Mouse (Mus musculus) neural tube, embryonic 11.5 days (tissue): ENCODE data around the gene Mcoln3. TPM values are rescaled to one million over a fixed set of nuclear protein-coding genes. Genes with fewer than 3 reads are reported as not detected.

Source experiments
- ATAC-seq: fragments of 200-750 bp; cut with Nextera tagmentation; 2 replicates; pipeline ENCODE4 v1.8.0; 2017; ENCODE audit warnings: moderate number of reproducible peaks, mild to moderate bottlenecking, moderate TSS enrichment, moderate library complexity; ENCODE audit not compliant: insufficient read depth, low FRiP score, low TSS enrichment
- DNase-seq: peaks from one replicate; pipeline ENCODE4 v3.0.0-alpha.2; 2015; ENCODE audit warnings: low spot score
- H3K27ac ChIP-seq: fragments of 300-500 bp; sonication (generic); 2 replicates; pipeline ENCODE4 v1.5.1; 2014; ENCODE audit warnings: low read depth, mild to moderate bottlenecking, low read length
- H3K27me3 ChIP-seq: fragments of 300-500 bp; sonication (generic); 2 replicates; pipeline ENCODE4 v1.6.1; 2014; ENCODE audit warnings: mild to moderate bottlenecking, low read length, mixed read lengths; ENCODE audit not compliant: control insufficient read depth, insufficient read depth
- H3K36me3 ChIP-seq: fragments of 300-500 bp; sonication (generic); 2 replicates; pipeline ENCODE4 v1.6.1; 2014; ENCODE audit warnings: mild to moderate bottlenecking, low read length, moderate library complexity, mixed read lengths; ENCODE audit not compliant: control insufficient read depth, insufficient read depth
- H3K4me1 ChIP-seq: fragments of 300-500 bp; sonication (generic); 2 replicates; pipeline ENCODE4 v1.6.1; 2014; ENCODE audit warnings: low read length, mixed read lengths; ENCODE audit not compliant: control insufficient read depth, insufficient read depth
- H3K4me2 ChIP-seq: fragments of 300-500 bp; sonication (generic); 2 replicates; pipeline ENCODE4 v1.6.1; 2014; ENCODE audit warnings: low read depth, mild to moderate bottlenecking, moderate library complexity
- H3K4me3 ChIP-seq: fragments of 300-500 bp; sonication (generic); 2 replicates; pipeline ENCODE4 v1.5.1; 2014; ENCODE audit warnings: low read depth, low read length
- H3K9ac ChIP-seq: fragments of 300-500 bp; sonication (generic); 2 replicates; pipeline ENCODE4 v1.6.1; 2014; ENCODE audit warnings: mild to moderate bottlenecking, low read length
- H3K9me3 ChIP-seq: fragments of 300-500 bp; sonication (generic); 2 replicates; pipeline ENCODE4 v1.6.1; 2016; ENCODE audit warnings: low read length; ENCODE audit not compliant: control insufficient read depth
- WGBS: fragments of 180-500 bp; shearing (Covaris S2); extraction: QIAGEN DNeasy Blood & Tissue Kit; methylation state at CpG from one replicate; pipeline ENCODE4 v1.1.7; 2014; 5-methylcytosine and 5-hydroxymethylcytosine counted together
- polyA plus RNA-seq: library from polyadenylated mRNA; unstranded; fragments of >200 nt; fragmentation: Nextera tagmentation; extraction: Ambion mirVana; gene quantifications from 2 replicates; pipeline ENCODE4 v1.2.1, GENCODE M21; 2014

Mcoln3 gene
- polyA plus RNA-seq, 1 experiment from 2014 or later, result 4.1 TPM

DNA sequence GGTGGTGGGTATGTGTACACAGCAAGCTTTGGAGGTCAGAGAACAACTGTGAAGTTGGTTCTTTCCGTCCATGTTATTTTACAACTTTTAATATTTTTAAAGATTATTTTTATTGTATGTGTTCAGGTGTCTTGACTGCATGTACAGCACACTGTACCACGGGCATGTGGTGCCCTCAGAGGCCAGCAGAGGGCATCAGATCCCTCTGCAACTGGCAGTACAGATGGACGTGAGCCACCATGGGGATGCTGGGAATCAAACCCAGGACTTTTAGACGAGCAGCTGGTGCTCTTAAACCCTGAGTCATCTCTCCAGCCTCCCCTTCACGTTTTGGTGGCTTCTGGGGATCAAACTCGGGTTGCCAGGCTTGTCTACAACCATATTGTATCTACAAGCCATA lies 15.2 kb upstream of the Mcoln3 start:
- 60% methylated on average over 6 of the region's 6 CpGs for WGBS
- DNase-seq, result no peak
- Histone ChIP-seq H3K4me2 (no peak overlapping the region), H3K4me3 (no peak overlapping the region), H3K4me1 (no peaks in the 10 kb centered on the region), H3K27ac (no peak overlapping the region), H3K9me3 (no peaks in the 10 kb centered on the region), H3K9ac (no peak overlapping the region), H3K27me3 (no peaks in the 10 kb centered on the region), H3K36me3 (no peaks in the 10 kb centered on the region)
- no peak for ATAC-seq

DNA sequence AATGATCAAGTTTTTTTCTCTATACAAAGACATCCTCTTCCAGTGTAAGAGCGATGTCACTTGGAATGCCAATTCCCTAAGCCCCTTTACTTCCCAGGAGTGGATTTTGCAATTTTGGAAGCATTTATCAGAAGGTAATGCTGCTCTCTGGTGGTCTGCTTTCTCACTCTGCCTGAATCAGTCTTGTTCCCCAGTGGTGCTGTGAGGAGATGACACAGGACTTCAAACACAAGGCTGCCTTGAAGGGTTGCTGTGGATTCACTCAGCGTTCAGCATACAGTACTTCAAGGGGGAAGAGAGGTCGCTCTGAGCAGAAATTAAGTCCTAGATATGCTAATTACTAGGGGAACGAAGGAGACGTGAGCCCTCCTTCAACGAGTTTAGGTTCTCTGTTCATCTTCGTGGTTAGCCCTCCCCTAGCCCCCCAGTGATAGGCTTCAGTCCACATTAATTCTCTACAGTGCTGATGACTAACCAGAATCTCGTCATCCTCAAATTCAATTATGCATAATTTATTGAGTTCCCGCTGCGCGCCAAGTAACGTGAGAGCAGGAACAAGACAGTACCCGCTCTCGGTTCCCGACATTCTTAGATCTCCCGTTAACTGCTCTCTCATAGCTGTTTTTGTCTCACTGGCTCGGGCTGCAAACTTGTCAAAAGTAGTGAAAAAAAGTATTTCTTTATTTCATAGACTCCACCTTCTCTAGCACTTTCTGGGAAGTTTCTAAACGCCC lies 10.0 kb upstream of the Mcoln3 start:
- peak overlapping the region; percentile 72 for H3K4me2 ChIP-seq

GRCm38 (mm10) chr3:146107921-146108571 lies 9.2 kb upstream of the Mcoln3 start, which contains the start of gene Wdr63:
TSS of gene Wdr63 (minus strand) at chr3:146108130.
- Histone ChIP-seq H3K4me3 (peak within 1 kb of the TSS; percentile 38), H3K27ac (no peak within 1 kb of the TSS), H3K4me2 (peak within 1 kb of the TSS; percentile 72), H3K9ac (0 out of 2 replicates have a peak within 1 kb of the TSS, but pooled peaks have one; percentile 24), H3K36me3 (no peaks in the 10 kb centered on the region), H3K9me3 (no peaks in the 10 kb centered on the region), H3K4me1 (no peaks in the 10 kb centered on the region), H3K27me3 (no peaks in the 10 kb centered on the region)
- 15% methylated on average over 18 of the region's 18 CpGs for whole genome bisulfite sequencing
- peak; percentile 98 for ATAC-seq
- peak; percentile 61 for DNase-seq

More for the DNA sequence above, 10.0 kb upstream of the Mcoln3 start:
- no peaks in the 10 kb centered on the region for H3K27me3 ChIP-seq
- H3K4me3 ChIP-seq, result peak overlapping the region; percentile 38
- 6% methylated on average over 18 of the region's 18 CpGs for WGBS
- DNase-seq, result peak; percentile 44
- no peaks in the 10 kb centered on the region for H3K4me1 ChIP-seq
- H3K36me3 ChIP-seq, result no peaks in the 10 kb centered on the region
- H3K27ac ChIP-seq, result no peak overlapping the region
- ATAC-seq, result peak; percentile 58
- H3K9ac ChIP-seq, result 0 out of 2 replicates have a peak overlapping the region, but pooled peaks have one; percentile 24
- no peaks in the 10 kb centered on the region for H3K9me3 ChIP-seq

- no peaks in the 10 kb centered on the region for H3K4me1 ChIP-seq
- H3K27ac ChIP-seq, result no peak overlapping the region
- no peak overlapping the region for H3K4me3 ChIP-seq
- DNase-seq, result no peak
- 65% methylated on average over 2 of the region's 2 CpGs for WGBS
- H3K9ac ChIP-seq, result no peak overlapping the region
- no peaks in the 10 kb centered on the region for H3K9me3 ChIP-seq
- no peaks in the 10 kb centered on the region for H3K36me3 ChIP-seq
- no peaks in the 10 kb centered on the region for H3K27me3 ChIP-seq
- no peak for ATAC-seq
- H3K4me2 ChIP-seq, result no peak overlapping the region
Observed at GRCm38 (mm10) chr3:146108945-146109344, 8.3 kb upstream of the Mcoln3 start.

DNA sequence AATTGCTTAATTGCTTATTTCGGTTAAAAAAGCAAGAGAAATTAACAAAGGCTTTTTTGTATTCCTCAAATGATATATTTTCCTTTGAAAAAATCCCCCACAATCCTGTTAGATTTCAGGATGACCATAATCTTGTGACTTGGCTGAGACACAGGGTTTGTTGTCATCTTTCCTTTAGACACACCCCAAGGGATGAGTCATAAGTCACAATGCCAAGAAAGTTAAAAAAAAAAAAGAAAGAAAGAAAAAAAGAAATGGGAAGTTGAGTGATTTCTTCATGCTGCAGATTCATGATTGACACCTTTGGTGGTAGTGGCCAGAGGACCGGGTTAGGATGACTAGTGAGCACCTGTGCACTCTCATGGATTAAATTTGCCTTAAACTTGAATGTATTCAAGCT lies 6.9 kb upstream of the Mcoln3 start:
- Histone ChIP-seq H3K4me2 (no peak overlapping the region), H3K36me3 (no peaks in the 10 kb centered on the region), H3K4me1 (no peaks in the 10 kb centered on the region), H3K27me3 (no peaks in the 10 kb centered on the region), H3K4me3 (no peak overlapping the region), H3K9me3 (no peaks in the 10 kb centered on the region), H3K27ac (no peak overlapping the region), H3K9ac (no peak overlapping the region)
- 79% methylated on average over 2 of the region's 2 CpGs for WGBS
- ATAC-seq (no peak), DNase-seq (no peak)

DNA sequence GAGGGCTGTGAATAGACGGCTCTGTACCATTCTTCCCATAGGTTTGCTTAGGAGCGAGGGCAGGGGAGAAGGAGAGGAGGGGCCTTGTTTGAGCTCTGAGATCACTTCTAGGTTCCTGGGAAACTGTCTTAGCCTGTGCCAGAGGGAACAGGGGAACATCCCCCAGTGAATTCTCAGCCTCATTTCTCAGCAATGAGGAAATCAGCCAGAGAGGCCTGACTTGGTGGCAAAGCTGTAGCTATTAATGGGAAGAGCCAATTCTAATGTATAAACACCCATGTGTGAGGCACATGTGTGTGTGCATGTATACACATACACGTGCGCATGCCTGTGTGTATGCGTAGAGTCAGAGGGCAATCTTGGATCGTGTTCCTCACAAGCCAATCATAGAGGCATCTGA lies 6.3 kb upstream of the Mcoln3 start:
- WGBS, result 83% methylated on average over 6 of the region's 6 CpGs
- no peaks in the 10 kb centered on the region for H3K27me3 ChIP-seq
- H3K27ac ChIP-seq, result no peak overlapping the region
- H3K9me3 ChIP-seq, result no peaks in the 10 kb centered on the region
- H3K36me3 ChIP-seq, result no peaks in the 10 kb centered on the region
- no peaks in the 10 kb centered on the region for H3K4me1 ChIP-seq
- no peak overlapping the region for H3K4me3 ChIP-seq
- no peak for DNase-seq
- no peak for ATAC-seq
- H3K4me2 ChIP-seq, result no peak overlapping the region
- H3K9ac ChIP-seq, result no peak overlapping the region

DNA sequence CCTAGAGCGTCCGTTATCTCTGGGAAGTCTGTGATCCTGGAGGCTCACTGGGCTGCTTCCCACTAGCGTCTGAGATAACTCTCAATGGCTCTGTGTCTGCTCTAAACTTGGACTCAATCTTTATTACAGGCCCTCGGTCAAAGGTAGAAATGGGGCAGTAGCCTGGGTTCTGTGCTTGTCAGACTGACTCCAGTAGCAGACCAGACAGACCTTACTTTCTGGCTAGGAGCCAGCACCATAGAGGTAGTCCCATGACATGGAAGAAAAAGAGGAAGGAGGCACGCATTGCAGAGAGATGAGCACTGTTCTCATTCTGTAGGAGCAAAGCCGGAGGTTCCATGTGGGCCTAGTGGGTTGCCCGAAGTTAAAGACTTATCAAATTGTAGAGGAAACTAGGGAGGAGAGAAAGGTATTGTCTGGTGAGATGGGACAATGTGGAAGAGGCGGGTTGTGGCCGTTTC lies 777 bp downstream of the Mcoln3 start:
- Histone ChIP-seq H3K27me3 (peaks cover 6% of the 10 kb centered on the region; the same call in 1 of the 2 replicates), H3K9me3 (no peaks in the 10 kb centered on the region), H3K27ac (no peak overlapping the region), H3K4me1 (no peaks in the 10 kb centered on the region), H3K36me3 (no peaks in the 10 kb centered on the region), H3K4me2 (no peak overlapping the region), H3K4me3 (no peak overlapping the region), H3K9ac (no peak overlapping the region)
- ATAC-seq (no peak), DNase-seq (no peak)
- 57% methylated on average over 9 of the region's 9 CpGs for WGBS

GRCm38 (mm10) chr3:146121310-146122124 lies 4.3 kb downstream of the Mcoln3 start:
- H3K4me2 ChIP-seq, result peak overlapping the region; percentile 41
- H3K4me3 ChIP-seq, result peak overlapping the region; percentile 24
- H3K9ac ChIP-seq, result peak overlapping the region; percentile 54
- peaks cover 6% of the 10 kb centered on the region; the same call in 1 of the 2 replicates for H3K27me3 ChIP-seq
- 9% methylated on average over 25 of the region's 25 CpGs for WGBS
- H3K9me3 ChIP-seq, result no peaks in the 10 kb centered on the region
- no peaks in the 10 kb centered on the region for H3K36me3 ChIP-seq
- no peak overlapping the region for H3K27ac ChIP-seq
- H3K4me1 ChIP-seq, result no peaks in the 10 kb centered on the region
- ATAC-seq (peak; percentile 71), DNase-seq (peak; percentile 47)
